Mouse (Mus musculus): ENCODE results near the gene Fkbp9.

- TF ChIP-seq GATA1 (IDR thresholded peaks at IDR 0.05; ENCODE audit: borderline replicate concordance, low read length), result no peak
- peak; percentile 18; the same call in 1 of the 2 replicates for TF ChIP-seq FLI1 (IDR thresholded peaks at IDR 0.05; ENCODE audit: low read length)
These were observed 34.3 kb upstream of the Fkbp9 start, which contains the start of gene Kbtbd2 for GRCm38 (mm10) chr6:56797311-56798151.
